Mouse (Mus musculus): ENCODE data around the gene Klc3.
A peak's percentile ranks its signal among the peaks of the same experiment; 100 is the strongest.

The Klc3 gene

DNA sequence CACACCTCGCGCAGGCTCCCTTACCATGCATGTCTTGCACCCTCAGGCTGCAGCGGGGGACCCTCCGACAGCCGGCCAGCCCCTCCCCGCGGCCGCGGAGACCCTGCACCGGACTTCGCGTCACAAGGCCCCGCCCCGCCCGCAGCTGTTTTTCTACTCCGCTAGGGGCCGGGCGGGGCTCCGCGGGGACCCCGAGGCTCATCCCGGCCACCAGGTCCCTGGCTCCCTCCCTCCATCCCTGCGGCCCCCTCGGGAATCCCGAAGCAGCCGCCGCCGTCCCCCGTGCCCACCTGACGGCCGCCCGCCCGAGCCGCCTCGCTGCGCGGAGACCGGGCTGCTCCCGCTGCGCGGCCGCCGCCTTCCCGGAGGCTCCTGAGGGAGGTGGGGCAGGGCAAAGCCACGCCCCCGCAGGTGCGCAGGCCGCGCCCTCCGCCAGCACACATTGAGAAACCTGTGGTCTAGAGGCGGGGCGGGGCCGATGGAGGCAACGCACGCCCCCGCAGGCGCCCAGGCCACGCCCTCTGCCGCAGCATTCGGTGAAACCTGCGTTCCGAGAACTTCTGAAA lies at the start of gene Klc3:
Gene Klc3, minus strand, starts transcription at position 374 of the 566 bp plus-strand sequence.
- DNase-seq (ENCODE audit: low spot score), result no peak

DNA sequence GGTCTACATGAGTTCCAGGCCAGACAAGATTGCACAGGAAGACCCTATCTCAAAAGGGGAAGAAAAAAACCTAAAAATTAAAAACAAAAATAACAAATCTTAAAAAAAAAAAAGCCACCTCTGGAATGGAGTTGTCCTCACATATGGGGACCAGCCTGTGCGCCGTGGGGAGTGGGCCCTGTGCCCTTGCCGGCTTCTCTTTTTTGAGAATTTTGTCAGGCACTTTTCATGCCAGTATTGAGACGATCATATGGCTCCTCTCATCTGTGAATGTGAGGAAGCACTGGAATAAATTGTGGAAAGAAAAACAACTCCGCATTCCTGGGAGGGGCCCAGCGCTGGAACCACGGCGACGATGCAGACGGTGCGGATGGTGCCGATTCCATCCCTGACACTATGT lies 45.3 kb upstream of the Klc3 start:
- no peak for DNase-seq (ENCODE audit: low spot score)

GRCm38 (mm10) chr7:19447689-19448088 lies 43.8 kb upstream of the Klc3 start:
- DNase-seq (ENCODE audit: low spot score), result no peak

DNA sequence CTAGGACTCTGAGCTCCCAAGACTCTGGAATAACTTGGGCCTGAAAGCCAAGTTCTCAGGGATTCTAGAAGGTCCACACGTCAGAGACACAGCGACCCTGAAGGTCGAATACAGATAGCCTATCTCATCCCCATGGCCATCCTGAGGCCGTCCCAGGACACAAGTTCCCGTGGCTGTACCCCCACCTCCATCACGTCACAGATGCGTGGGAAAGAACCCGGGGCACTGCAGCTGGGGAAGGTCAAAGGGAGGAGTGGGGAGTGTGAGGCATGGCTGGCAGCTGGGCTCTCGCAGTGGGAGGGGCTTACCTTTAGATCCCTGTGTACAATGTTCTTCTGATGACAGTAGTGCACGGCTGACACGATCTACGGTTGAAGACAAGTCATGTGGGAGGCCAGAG lies 40.9 kb upstream of the Klc3 start:
- DNase-seq (ENCODE audit: low spot score), result no peak

GRCm38 (mm10) chr7:19443344-19443743 lies 39.4 kb upstream of the Klc3 start:
- peak; percentile 74 for DNase-seq (ENCODE audit: low spot score)

- no peak for DNase-seq (ENCODE audit: low spot score)
Observed at GRCm38 (mm10) chr7:19441448-19442091, 37.7 kb upstream of the Klc3 start.

DNA sequence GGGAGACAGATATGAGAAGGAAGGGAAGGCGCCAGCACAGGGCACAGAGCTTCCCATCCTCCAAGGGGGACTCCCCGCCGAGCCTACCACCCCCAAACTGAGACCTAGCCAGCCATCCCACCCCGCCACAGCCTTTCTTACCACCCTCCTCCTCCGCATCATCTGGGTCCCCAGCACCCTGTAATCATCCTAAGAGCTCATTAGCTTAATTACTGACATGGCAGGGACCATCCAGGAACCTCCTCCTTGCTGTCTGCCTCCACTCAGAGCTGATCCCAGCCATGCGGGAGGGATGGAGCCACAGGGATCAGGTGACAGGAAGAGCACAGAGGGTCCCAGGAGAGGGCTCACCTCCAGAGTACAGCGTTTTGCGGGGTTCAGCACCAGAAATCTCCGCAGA lies 33.1 kb upstream of the Klc3 start:
- no peak for DNase-seq (ENCODE audit: low spot score)

DNA sequence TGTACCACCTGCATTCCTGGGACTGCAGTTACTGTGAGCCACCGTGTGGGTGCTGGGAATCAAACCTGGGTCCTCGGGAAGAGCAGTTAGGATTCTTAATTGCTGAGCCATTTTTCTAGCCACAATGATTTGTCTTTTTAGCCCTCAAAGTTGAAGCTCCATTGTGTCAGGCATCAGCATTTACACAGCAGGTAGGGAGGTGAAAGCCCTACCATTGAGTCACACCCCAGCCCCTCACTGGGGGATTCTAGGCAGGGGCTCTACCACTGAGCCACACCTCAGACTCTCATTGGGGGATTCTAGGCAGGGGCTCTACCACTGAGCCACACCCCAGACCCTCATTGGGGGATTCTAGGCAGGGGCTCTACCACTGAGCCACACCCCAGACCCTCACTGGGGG lies 32.4 kb upstream of the Klc3 start:
- no peak for DNase-seq (ENCODE audit: low spot score)

DNA sequence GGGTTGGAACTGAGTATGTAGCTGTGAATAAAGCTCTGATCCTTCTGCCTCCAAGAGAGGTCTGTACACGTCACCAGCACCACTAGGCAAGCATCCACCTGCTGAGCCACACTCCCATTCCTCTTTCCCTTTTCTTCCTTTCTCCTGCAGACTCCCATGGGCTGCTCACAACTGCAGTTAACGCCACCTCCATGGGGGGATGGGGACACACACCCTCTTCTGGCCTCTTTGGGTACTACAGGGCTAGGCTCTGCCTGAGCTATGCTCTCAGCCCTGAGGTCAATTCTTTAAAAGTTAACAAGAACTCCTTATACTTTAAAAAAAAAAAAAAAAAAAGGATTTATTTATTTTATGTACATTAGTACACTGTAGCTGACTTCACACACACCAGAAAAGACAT lies 28.6 kb upstream of the Klc3 start:
- no peak for DNase-seq (ENCODE audit: low spot score)

DNA sequence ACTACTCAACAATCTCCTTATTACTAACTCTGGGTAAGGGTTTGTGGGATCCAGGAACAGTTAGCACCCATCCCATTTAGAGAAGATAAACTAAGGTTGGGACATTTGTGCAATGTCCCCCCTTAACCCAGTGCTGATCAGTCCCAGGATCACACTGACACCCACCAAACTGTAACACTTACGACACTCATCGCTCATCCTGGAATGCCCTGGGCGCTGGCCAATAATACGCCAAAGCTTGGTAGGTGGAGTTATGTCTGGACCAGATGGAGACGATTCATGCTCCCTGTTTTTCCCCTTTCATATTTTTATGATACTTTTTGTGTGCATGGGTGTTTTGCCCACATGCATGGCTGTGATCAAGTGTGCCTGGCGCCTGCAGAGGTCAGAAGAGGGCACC lies 26.5 kb upstream of the Klc3 start:
- no peak for DNase-seq (ENCODE audit: low spot score)

- DNase-seq (ENCODE audit: low spot score), result no peak
Observed at GRCm38 (mm10) chr7:19429726-19430125, 25.8 kb upstream of the Klc3 start.

DNA sequence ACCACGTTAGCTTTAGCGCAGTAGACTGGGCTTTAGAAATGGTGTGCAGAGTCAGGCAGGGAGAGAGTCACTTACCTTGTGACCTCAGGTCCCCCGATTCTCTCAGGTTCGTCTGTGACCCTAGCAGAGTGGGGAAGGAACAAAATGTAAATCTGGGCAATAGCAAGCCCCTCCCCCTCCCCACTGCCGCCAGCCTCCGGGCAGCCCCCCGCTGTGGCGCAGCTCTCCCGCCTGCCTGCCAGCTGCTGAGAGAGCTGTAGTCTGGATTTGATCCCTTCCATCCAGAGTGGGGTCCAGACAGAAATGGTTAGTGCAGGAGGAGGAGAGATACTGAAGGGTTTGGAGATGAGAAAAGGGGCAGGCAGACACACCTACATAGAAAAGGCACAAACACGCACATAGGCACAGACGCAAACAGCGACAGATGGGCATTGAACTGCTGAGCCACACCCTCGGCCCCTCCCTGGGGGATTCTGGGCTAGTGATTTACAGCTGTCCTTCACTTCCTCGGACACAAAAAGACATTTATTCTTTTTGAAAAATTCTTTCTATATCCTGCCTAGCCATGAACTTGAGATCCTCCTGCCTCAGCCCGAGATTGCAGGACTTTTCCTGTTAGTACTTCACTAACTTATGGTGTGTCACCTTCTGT lies 24.2 kb upstream of the Klc3 start:
- no peak for DNase-seq (ENCODE audit: low spot score)

DNA sequence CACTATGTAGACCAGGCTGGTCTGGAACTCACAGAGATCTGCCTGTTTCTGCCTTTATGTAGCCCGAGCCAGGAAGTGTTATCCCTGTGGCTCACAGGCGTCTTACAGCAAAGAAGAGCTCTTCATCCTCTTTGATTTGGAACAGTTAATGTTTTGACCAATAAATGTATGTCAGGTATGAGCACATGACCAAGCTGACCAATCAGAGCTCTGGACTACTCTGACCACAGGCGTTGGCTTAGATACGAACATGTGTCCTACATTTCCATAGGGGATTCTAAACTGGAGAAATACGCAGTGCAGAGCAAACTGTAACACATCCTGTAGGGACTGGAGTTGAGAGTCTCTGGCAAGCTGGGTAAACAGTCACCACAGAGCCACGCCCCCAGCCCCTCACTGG lies 23.0 kb upstream of the Klc3 start:
- DNase-seq (ENCODE audit: low spot score), result no peak

- DNase-seq (ENCODE audit: low spot score), result no peak
Observed at GRCm38 (mm10) chr7:19426349-19426748, 22.4 kb upstream of the Klc3 start.

DNA sequence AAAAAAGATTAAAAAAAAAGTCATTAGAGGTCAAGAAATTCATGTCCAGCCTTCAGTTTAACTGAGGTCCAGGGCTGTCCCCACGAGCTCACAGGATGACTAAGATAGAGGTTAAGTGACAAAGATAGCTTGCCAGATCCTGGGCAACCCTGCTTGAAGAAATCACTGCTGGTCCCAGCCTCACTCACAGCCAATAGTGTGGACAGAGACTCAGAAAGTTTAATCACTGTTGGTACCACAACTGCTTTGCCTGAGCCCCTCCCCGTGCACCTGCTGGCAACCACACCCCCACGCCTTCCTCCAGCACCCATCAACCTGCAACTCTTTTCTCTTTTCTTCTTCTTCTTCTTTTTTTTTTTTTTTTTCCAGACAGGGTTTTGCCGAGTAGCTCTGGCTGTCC lies 20.1 kb upstream of the Klc3 start:
- no peak for DNase-seq (ENCODE audit: low spot score)

DNA sequence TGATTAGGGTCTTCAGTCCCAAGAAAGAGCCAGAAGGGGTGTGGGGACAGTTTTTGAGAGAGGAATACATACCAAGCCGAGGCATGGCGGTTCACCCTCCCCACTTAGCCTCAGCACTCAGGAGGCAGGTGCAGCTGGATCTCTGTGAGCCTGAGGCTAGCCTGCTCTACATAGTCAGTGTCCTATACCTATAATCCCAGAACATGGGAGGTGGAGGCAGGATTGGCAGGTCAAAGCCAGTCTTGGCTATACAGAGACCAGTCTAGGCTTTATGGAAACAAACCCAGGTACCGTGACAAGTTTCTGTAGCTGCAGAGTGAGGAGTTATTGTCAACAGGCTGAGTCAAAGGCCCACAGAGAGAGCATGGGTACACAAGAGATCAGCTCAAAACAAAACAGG lies 19.2 kb upstream of the Klc3 start:
- no peak for DNase-seq (ENCODE audit: low spot score)

DNA sequence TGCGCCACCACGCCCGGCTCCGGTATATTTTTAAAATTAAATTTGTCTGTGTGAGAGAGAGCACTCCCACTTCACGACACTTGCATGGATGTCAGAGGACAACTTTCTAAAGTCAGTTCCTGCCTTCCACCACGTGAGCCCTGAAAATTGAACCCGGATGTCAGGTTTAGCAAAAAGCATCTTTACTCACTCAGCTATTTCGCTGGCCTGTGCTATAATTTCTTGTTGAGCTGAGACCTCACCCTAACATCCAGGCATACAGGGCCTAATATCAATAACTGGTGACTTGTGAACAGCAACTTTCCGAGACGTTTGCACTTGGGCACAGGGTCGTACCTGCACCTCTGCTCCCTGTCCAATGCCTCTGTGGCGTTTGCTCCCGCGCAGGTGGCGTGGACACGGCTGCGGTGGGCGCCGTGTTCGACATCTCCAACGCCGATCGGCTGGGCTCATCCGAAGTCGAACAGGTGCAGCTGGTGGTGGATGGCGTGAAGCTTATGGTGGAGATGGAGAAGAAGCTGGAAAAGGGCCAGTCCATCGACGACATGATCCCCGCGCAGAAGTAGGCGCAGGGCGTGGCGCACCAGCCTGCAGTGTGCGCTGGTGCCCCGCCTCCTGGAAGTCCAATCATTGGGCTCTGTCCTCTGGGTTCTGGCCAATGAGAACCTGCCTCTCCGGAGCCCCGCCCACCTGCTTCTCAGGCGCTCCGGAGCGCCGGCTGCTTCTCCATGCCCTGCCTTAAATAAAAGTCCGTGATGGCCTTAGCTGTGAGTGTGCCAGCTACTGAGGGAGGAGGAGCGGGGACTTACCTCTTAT lies 17.1 kb upstream of the Klc3 start:
- peak; percentile 56 for DNase-seq (ENCODE audit: low spot score)

DNA sequence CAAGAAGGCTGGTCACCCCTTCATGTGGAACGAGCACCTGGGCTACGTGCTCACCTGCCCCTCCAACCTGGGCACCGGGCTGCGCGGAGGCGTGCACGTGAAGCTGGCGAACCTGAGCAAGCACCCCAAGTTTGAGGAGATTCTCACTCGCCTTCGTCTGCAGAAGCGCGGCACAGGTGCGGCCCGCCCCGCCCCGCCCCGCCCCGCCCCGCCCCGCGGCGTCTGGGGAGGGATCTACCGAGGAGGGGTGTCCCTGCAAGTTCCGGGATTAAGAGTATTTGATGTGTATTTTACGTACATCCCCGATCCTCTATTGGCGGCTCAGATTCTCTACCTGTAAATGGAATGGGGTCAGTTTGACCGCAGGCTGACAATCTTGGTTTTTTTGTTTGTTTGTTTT lies 16.2 kb upstream of the Klc3 start:
- DNase-seq (ENCODE audit: low spot score), result no peak

GRCm38 (mm10) chr7:19416590-19416989 lies 12.7 kb upstream of the Klc3 start:
- DNase-seq (ENCODE audit: low spot score), result no peak

- no peak for DNase-seq (ENCODE audit: low spot score)
Observed at GRCm38 (mm10) chr7:19413525-19413924, 9.6 kb upstream of the Klc3 start.

DNA sequence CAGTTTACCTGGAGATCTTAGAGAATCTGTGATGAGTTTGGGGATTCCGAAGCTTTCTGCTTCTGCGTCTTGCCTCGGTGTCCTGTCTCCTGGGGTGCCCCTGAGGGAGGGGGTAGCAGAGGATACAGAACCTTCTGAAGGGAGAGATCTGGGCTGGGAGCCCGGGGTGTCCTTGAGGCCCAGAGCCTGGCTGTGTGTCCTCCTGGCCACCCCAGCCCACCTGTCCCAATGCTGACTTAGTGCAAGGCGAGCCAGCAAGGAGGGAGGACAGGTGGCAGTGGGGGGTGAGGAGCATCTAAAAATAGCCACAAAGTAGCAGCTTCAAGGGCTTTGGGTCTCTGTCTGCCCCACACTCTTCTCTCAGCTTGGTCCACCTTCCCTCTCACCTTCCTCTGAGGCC lies 7.9 kb upstream of the Klc3 start:
- DNase-seq (ENCODE audit: low spot score), result no peak

- peak; percentile 40 for DNase-seq (ENCODE audit: low spot score)
Observed at GRCm38 (mm10) chr7:19410766-19411344, 7.0 kb upstream of the Klc3 start.

DNA sequence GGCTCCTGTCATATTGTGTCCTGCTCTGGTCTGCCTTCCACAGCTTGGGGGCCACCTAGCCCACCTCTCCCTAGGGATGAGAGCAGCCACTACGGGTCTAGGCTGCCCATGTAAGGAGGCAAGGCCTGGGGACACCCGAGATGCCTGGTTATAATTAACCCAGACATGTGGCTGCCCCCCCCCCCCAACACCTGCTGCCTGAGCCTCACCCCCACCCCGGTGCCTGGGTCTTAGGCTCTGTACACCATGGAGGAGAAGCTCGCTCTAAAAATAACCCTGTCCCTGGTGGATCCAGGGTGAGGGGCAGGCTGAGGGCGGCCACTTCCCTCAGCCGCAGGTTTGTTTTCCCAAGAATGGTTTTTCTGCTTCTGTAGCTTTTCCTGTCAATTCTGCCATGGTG lies 5.8 kb upstream of the Klc3 start:
- DNase-seq (ENCODE audit: low spot score), result no peak

Measured in urinary bladder, postnatal 10 days (tissue).